In genomic region chr6:84736942-84737341, GRCm38 (mm10) we compare ENCODE assay signal across 9 mouse cellular contexts.
A peak's percentile ranks its signal among the peaks of the same experiment; 100 is the strongest.
DNase-seq lines count a peak whose midpoint lies in the region; TF ChIP-seq lines count a peak whose summit lies in the region.
"Had no signal": no experiment of that assay in that cellular context is flagged by ENCODE, and none has a peak within 500 bp of the region (broad histone marks: within the 10 kb centered on the region; RNA-seq: fewer than 3 reads in every experiment).

No protein-coding gene starts in this region.

- no peaks in the 10 kb centered on the region for H3K4me1 ChIP-seq in cerebellum, adult 2 months (ENCODE audit: control insufficient read depth, insufficient read depth, low read length)
- H3K4me1 ChIP-seq: heart, embryonic 15.5 days had no signal

- no peak for TF ChIP-seq POLR2A in cerebellum, adult 2 months (IDR thresholded peaks at IDR 0.05; ENCODE audit: borderline replicate concordance, insufficient read depth, low read length)

- no peaks in the 10 kb centered on the region for H3K27me3 ChIP-seq in cerebellum, adult 2 months (ENCODE audit: control insufficient read depth, insufficient read depth, low read length)
- H3K27me3 ChIP-seq: heart, embryonic 15.5 days had no signal

- DNase-seq in cerebellum, adult 2 months, result peak; percentile 15 to 24
- DNase-seq in cerebellum, adult 9-11 months, result no peak
- peak; percentile 2 for DNase-seq in spleen, adult 12 weeks (ENCODE audit: low spot score)
- DNase-seq in spleen, postnatal 14 days (ENCODE audit: low spot score in 2 of 2), result no peak
- DNase-seq in embryo, embryonic 10.5 days (ENCODE audit: low spot score), result peak; percentile 33
- peak; percentile 27 for DNase-seq in kidney, postnatal 14 days
- peak; percentile 46 for DNase-seq in lung, postnatal 25 days (ENCODE audit: low spot score)
- DNase-seq in thymus, postnatal 10 days (ENCODE audit: low spot score in 2 of 2), result peak; percentile 4 to 32

- H3K4me3 ChIP-seq in cerebellum, adult 2 months (replicated peaks; ENCODE audit: insufficient read depth, low read depth, low read length), result no peak overlapping the region
- H3K4me3 ChIP-seq: heart, embryonic 15.5 days had no signal

- peak; percentile 32; the same call in 1 of the 2 replicates for TF ChIP-seq CTCF in cerebellum, adult 2 months (IDR thresholded peaks at IDR 0.05; ENCODE audit: borderline replicate concordance, insufficient read depth, low read depth, low read length)

- H3K27ac ChIP-seq in cerebellum, adult 2 months (ENCODE audit: insufficient read depth, low read length), result no peak overlapping the region
- H3K27ac ChIP-seq: heart, embryonic 15.5 days had no signal

- 69% methylated on average over 3 of the region's 3 CpGs for WGBS in cerebellum, adult 2 months

Comparison
In these comparisons a context has a peak if more than half of its experiments do, and no peak if none do; other contexts are left out.
1. DNase-seq: peak in cerebellum, adult 2 months (2 of 2), spleen, adult 12 weeks (single experiment), embryo, embryonic 10.5 days (single experiment), kidney, postnatal 14 days (single experiment), lung, postnatal 25 days (single experiment) and thymus, postnatal 10 days (2 of 2); none in cerebellum, adult 9-11 months (single experiment) and spleen, postnatal 14 days (0 of 2).